Mouse (Mus musculus) forebrain, embryonic 11.5 days (tissue): ENCODE measurements at regions not wholly inside any gene's neighbourhood (a gene's known extent, or its start where the extent isn't known, plus 50 kb on each side); places are given as distances from the start of the nearest gene placed in this dataset.

Experiments used
- ATAC-seq: fragments of 200-750 bp; cut with Nextera tagmentation; replicated peaks from 2 replicates; pipeline ENCODE4 v1.8.0; 2017; ENCODE audit warnings: moderate TSS enrichment; ENCODE audit not compliant: low FRiP score
- DNase-seq: peaks from one replicate; pipeline ENCODE4 v3.0.0-alpha.2; 2017; ENCODE audit warnings: low spot score
- H3K27ac ChIP-seq: fragments of 300-500 bp; sonication (generic); 2 replicates; pipeline ENCODE4 v1.5.1; 2014; ENCODE audit warnings: low read depth, low read length
- H3K27me3 ChIP-seq: fragments of 300-500 bp; sonication (generic); 2 replicates; pipeline ENCODE4 v1.6.1; 2014; ENCODE audit warnings: mild to moderate bottlenecking, low read length, mixed read lengths; ENCODE audit not compliant: control insufficient read depth, insufficient read depth
- H3K36me3 ChIP-seq: fragments of 300-500 bp; sonication (generic); 2 replicates; pipeline ENCODE4 v1.6.1; 2014; ENCODE audit warnings: mild to moderate bottlenecking, low read length, moderate library complexity, mixed read lengths; ENCODE audit not compliant: control insufficient read depth, insufficient read depth
- H3K4me1 ChIP-seq: fragments of 300-500 bp; sonication (generic); replicated peaks from 2 replicates; pipeline ENCODE4 v1.6.1; 2014; ENCODE audit warnings: low read length, mixed read lengths; ENCODE audit not compliant: control insufficient read depth, insufficient read depth
- H3K4me2 ChIP-seq: fragments of 300-500 bp; sonication (generic); 2 replicates; pipeline ENCODE4 v1.6.1; 2014; ENCODE audit warnings: low read depth, mild to moderate bottlenecking, low read length, moderate library complexity, mixed read lengths; ENCODE audit not compliant: severe bottlenecking
- H3K4me3 ChIP-seq: fragments of 300-500 bp; sonication (generic); 2 replicates; pipeline ENCODE4 v1.5.1; 2014; ENCODE audit warnings: low read depth, low read length
- H3K9ac ChIP-seq: fragments of 300-500 bp; sonication (generic); 2 replicates; pipeline ENCODE4 v1.6.1; 2014; ENCODE audit warnings: low read length
- H3K9me3 ChIP-seq: fragments of 300-500 bp; sonication (generic); 2 replicates; pipeline ENCODE4 v1.6.1; 2016; ENCODE audit warnings: low read length, mixed read lengths; ENCODE audit not compliant: control insufficient read depth
- WGBS: fragments of 180-500 bp; shearing (Covaris S2); extraction: QIAGEN DNeasy Blood & Tissue Kit; methylation state at CpG from one replicate; pipeline ENCODE4 v1.1.7; 2014; 5-methylcytosine and 5-hydroxymethylcytosine counted together

DNA sequence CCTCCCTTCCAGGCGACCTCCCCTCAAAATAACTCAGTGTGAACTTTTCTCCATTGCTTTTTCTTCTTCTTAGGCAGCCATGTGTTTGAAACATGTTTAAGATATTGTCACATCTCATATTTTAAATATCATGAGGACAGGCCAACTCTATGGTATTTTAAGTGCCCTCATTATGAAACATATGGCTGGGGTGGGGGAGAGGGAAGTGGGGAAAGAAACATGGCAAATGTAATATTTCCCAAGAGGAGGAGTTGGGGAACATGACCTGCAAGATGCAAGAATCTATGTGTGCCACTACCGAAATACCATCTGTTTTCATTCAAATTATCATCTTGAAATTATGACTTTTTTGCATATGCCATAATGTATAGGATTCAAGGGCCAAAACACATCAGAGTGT is 1095.5 kb downstream of the Agbl1 start:
- WGBS: 80% methylated on average over 2 of the region's 2 CpGs
- H3K4me3 ChIP-seq: no peak overlapping the region
- H3K9ac ChIP-seq: no peak overlapping the region

DNA sequence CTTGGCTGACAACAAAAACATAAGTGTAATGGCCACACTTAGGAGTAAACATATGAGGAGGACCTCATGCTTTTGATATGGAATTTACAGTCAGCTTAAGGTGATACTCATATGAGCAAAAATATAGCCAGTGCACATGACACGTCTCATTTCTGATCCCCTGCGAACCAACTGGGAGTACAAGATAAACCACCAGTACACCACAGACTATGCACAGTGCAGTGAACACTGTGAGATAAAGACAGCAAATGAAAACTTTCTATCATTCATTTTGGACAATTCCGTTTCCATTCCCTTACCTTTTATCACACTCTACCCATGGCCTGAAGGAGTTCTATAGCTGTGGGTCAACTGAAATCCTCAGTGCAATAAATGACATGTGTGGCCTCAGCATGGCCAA is 1097.1 kb downstream of the Agbl1 start:
- WGBS: 92% methylated on average over 3 of the region's 3 CpGs
- Histone ChIP-seq H3K4me2 (no peak overlapping the region), H3K27ac (no peak overlapping the region), H3K4me1 (no peaks in the 10 kb centered on the region), H3K9ac (no peak overlapping the region), H3K27me3 (no peaks in the 10 kb centered on the region), H3K4me3 (no peak overlapping the region), H3K9me3 (no peaks in the 10 kb centered on the region), H3K36me3 (no peaks in the 10 kb centered on the region)
- ATAC-seq: no peak
- DNase-seq: no peak

More for the DNA sequence above, 1095.5 kb downstream of the Agbl1 start:
- H3K27ac ChIP-seq: no peak overlapping the region
- H3K9me3 ChIP-seq: no peaks in the 10 kb centered on the region
- H3K27me3 ChIP-seq: no peaks in the 10 kb centered on the region
- no peaks in the 10 kb centered on the region for H3K36me3 ChIP-seq
- ATAC-seq (no peak), DNase-seq (no peak)
- H3K4me2 ChIP-seq: no peak overlapping the region
- no peaks in the 10 kb centered on the region for H3K4me1 ChIP-seq

DNA sequence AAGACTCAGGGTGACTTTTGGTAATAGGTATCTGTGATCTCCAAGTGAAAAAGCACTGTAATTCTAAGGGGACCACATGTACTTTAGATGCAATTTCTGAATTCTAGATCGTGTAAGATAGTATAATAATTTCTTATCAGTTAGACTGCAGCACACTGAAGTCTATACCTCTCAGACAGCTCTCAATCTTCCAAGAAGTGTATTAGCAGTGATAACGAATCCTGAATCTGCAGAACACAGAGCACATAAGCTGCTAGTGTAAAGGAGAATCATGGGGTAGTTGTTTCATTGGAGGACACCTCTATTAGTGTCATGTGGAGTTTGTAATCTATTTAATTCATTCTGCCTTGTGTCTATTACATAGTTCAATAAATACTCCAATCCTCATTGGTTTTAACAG is 1097.8 kb downstream of the Agbl1 start:
- no peaks in the 10 kb centered on the region for H3K4me1 ChIP-seq
- H3K9ac ChIP-seq: no peak overlapping the region
- WGBS: 75% methylated on average over 2 of the region's 2 CpGs
- H3K9me3 ChIP-seq: no peaks in the 10 kb centered on the region
- no peak overlapping the region for H3K27ac ChIP-seq
- no peak for ATAC-seq
- H3K27me3 ChIP-seq: no peaks in the 10 kb centered on the region
- no peak for DNase-seq
- H3K36me3 ChIP-seq: no peaks in the 10 kb centered on the region
- H3K4me3 ChIP-seq: no peak overlapping the region
- H3K4me2 ChIP-seq: no peak overlapping the region

DNA sequence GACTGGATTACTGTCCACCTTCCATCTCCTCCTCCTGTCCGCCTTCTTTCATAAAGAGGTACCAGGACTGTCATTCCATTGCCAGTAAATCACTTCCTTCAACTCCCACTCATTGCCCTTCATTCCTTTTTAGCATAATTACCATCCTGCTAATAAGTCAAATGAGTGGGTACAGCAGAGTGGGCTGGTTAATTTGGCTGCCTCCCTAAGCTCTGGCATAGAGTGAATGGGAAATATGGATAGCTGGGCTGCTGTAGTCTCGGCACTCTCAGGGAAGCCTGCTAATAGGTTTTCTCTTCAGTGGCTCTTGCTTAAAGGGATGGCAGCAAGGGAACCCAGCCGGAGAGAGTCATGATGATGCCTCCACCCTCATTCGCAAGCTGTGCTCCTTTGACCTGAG is 1108.9 kb downstream of the Agbl1 start:
- WGBS: 85% methylated on average over 4 of the region's 4 CpGs

More for the DNA sequence above, 1108.9 kb downstream of the Agbl1 start:
- DNase-seq (no peak), ATAC-seq (no peak)
- H3K4me2 ChIP-seq: no peak overlapping the region
- no peaks in the 10 kb centered on the region for H3K4me1 ChIP-seq
- no peak overlapping the region for H3K27ac ChIP-seq
- H3K27me3 ChIP-seq: no peaks in the 10 kb centered on the region
- H3K4me3 ChIP-seq: no peak overlapping the region
- no peak overlapping the region for H3K9ac ChIP-seq
- no peaks in the 10 kb centered on the region for H3K9me3 ChIP-seq
- H3K36me3 ChIP-seq: no peaks in the 10 kb centered on the region
